Mouse (Mus musculus) myocyte (in vitro differentiated cells): ENCODE measurements around the gene Txlna.

ENCODE experiments used
- CEBPB ChIP-seq: IDR thresholded peaks from 2 replicates; pipeline ENCODE4 v1.6.1; 2011; ENCODE audit warnings: mild to moderate bottlenecking, moderate library complexity; ENCODE audit not compliant: poor library complexity, insufficient read depth, severe bottlenecking
- E2F4 ChIP-seq: IDR thresholded peaks from one replicate; pipeline ENCODE4 v1.6.1; 2011; ENCODE audit warnings: mild to moderate bottlenecking, control low read depth, moderate library complexity; ENCODE audit not compliant: insufficient read depth
- MAX ChIP-seq: IDR thresholded peaks from one replicate; pipeline ENCODE4 v1.6.1; 2011; ENCODE audit warnings: low read depth, mild to moderate bottlenecking, control low read depth
- MYOD1 ChIP-seq, 3 experiments: IDR thresholded peaks; one replicate each; pipeline ENCODE4 v1.6.1; 2011; ENCODE audit warnings: control low read depth in 2 of 3, low read depth in 2 of 3, mild to moderate bottlenecking in 2 of 3, moderate library complexity in 1 of 3; ENCODE audit not compliant: insufficient read length in 2 of 3, control insufficient read depth in 1 of 3
- MYOG ChIP-seq, 3 experiments: IDR thresholded peaks; one replicate each; pipeline ENCODE4 v1.6.1; 2011; ENCODE audit warnings: control low read depth in 2 of 3, low read depth in 2 of 3, mild to moderate bottlenecking in 2 of 3; ENCODE audit not compliant: insufficient read length in 2 of 3, control insufficient read depth in 1 of 3, insufficient read depth in 1 of 3
- POLR2A ChIP-seq: IDR thresholded peaks from one replicate; pipeline ENCODE4 v1.6.1; 2011; ENCODE audit warnings: low read depth, mild to moderate bottlenecking, control low read depth, moderate library complexity; ENCODE audit not compliant: insufficient read length
- POLR2AphosphoS2 ChIP-seq: IDR thresholded peaks from one replicate; pipeline ENCODE4 v1.6.1; 2011; ENCODE audit warnings: low read depth, control low read depth; ENCODE audit not compliant: insufficient read length
- SRF ChIP-seq: IDR thresholded peaks from one replicate; pipeline ENCODE4 v1.6.1; 2011; ENCODE audit warnings: low read depth; ENCODE audit not compliant: control insufficient read depth, insufficient read length
- TCF12 ChIP-seq: IDR thresholded peaks from one replicate; pipeline ENCODE4 v1.6.1; 2011; ENCODE audit warnings: mild to moderate bottlenecking, control low read depth; ENCODE audit not compliant: poor library complexity, insufficient read depth, severe bottlenecking
- USF1 ChIP-seq: IDR thresholded peaks from one replicate; pipeline ENCODE4 v1.6.1; 2011; ENCODE audit warnings: low read depth, mild to moderate bottlenecking, control low read depth, moderate library complexity

GRCm38 (mm10) chr4:129639221-129639620, 1.6 kb downstream of the Txlna start:
- TF ChIP-seq TCF12 = no peak
- TF ChIP-seq MYOG (IDR thresholded peaks at IDR 0.05; ENCODE audit: control insufficient read depth in 1 of 3, insufficient read depth in 1 of 3, insufficient read length in 2 of 3, low read depth in 2 of 3) = no peak
- TF ChIP-seq POLR2A = no peak
- TF ChIP-seq MAX = no peak
- no peak for TF ChIP-seq MYOD1 (IDR thresholded peaks at IDR 0.05; ENCODE audit: control insufficient read depth in 1 of 3, insufficient read length in 2 of 3, low read depth in 2 of 3)
- TF ChIP-seq CEBPB = no peak
- TF ChIP-seq E2F4 = no peak
- TF ChIP-seq USF1 = no peak
- no peak for TF ChIP-seq POLR2AphosphoS2
- no peak for TF ChIP-seq SRF
